Mouse (Mus musculus) E14TG2a.4 (cell line): ENCODE results near the gene Rnf149.

Experiments
- CTCF ChIP-seq: conservative IDR thresholded peaks from 2 replicates; pipeline ENCODE4 v1.5.1; 2014; ENCODE audit warnings: low read length
- NANOG ChIP-seq: IDR thresholded peaks from 2 replicates; pipeline ENCODE4 v1.6.1; 2014; ENCODE audit warnings: borderline replicate concordance, low read length, mixed read lengths
- POU5F1 ChIP-seq: IDR thresholded peaks from 2 replicates; pipeline ENCODE4 v1.6.1; 2014; ENCODE audit warnings: low read length, borderline replicate concordance

GRCm38 (mm10) chr1:39593836-39594235 is 16.6 kb upstream of the Rnf149 start:
- TF ChIP-seq CTCF: no peak
- TF ChIP-seq POU5F1: no peak
- no peak for TF ChIP-seq NANOG
